Mouse (Mus musculus) spleen, adult 2 months (tissue): Measurements from ENCODE around the gene Chst11.

Experiments used
- CTCF ChIP-seq: fragments of 200-500 bp; IDR thresholded peaks from 2 replicates; pipeline ENCODE4 v1.5.1; 2011; ENCODE audit warnings: mild to moderate bottlenecking, inconsistent platforms; ENCODE audit not compliant: insufficient read depth, insufficient read length, insufficient replicate concordance; ENCODE audit errors: extremely low read depth
- POLR2A ChIP-seq: fragments of 200-500 bp; IDR thresholded peaks from 2 replicates; pipeline ENCODE4 v1.6.1; 2011; ENCODE audit warnings: low read depth, low read length, inconsistent platforms

DNA sequence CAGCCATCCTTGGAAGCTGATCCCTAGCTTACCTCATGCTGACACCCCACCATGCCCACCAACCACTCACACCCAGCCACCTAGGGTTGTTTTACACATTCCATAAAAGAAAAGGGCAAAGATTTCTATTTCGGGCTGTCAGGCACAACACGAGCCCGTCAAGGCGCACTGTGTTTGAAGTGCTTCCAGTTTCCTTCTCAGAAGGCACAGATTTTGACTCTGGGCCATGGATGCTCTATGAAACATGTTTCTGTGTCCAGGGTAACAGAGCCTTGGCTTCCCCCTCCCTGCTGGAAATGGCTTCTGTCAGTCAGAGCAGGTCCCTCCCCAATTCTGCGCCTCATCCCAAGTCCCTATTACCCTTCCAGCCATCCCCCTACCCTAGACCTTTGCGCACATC, 125.7 kb downstream of the Chst11 start:
- TF ChIP-seq CTCF (no peak), POLR2A (no peak)
